Mouse (Mus musculus): ENCODE results near the gene Ccr9.

DNA sequence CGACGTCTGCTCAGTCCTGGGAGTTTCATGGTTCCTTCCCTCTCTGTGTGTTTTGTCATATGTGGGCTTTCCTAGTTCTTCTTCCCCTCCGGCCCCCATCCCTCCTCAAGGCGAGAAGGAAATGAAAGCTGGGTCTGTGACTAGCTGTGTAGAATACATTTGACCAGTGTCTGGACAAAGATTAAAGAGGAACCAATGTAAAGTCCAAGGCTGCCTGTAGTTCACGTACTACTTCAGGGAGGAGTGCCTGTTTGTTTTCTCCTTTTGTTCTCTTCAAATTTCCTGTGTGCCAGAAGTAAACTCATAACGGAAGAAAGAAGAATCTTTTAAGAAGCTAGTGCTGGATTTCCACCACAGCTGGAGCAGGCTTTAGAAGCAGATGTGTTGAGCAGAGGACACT, 91.3 kb downstream of the Ccr9 start:
- TF ChIP-seq CTCF (IDR thresholded peaks at IDR 0.05; ENCODE audit: extremely low read depth, insufficient read length, insufficient replicate concordance, low read depth, low read length) (no peak), POLR2A (IDR thresholded peaks at IDR 0.05; ENCODE audit: low read depth, low read length) (no peak)
